Mouse (Mus musculus) heart, adult 18-20 months (tissue): ENCODE measurements around the gene Ano1. TPM values are rescaled to one million over a fixed set of nuclear protein-coding genes. Genes with fewer than 3 reads are reported as not detected.

Experiments used
- DNase-seq, 2 experiments: peaks; one replicate each; pipeline ENCODE4 v3.0.0; 2021 to 2022; ENCODE audit warnings: mixed read lengths in 1 of 2
- total RNA-seq, 2 experiments: library from RNA; stranded (reverse); gene quantifications; 2 replicates each; pipeline ENCODE4 v1.2.3; 2021

Ano1 gene
- total RNA-seq, 2 experiments from 2014 or later, result 10.3 to 13.0 TPM

- DNase-seq, result peak in 1 of 2 experiments; percentile 44
Measured at GRCm38 (mm10) chr7:144634875-144635274, 116.9 kb downstream of the Ano1 start.

- DNase-seq, result no peak
Measured at GRCm38 (mm10) chr7:144634450-144634849, 117.3 kb downstream of the Ano1 start.

- DNase-seq, result no peak
Measured at GRCm38 (mm10) chr7:144632321-144632720, 119.5 kb downstream of the Ano1 start.

GRCm38 (mm10) chr7:144630622-144631021, 121.2 kb downstream of the Ano1 start:
- DNase-seq, result no peak

GRCm38 (mm10) chr7:144628334-144628915, 123.3 kb downstream of the Ano1 start:
- DNase-seq, result no peak

- DNase-seq, result no peak
Measured at GRCm38 (mm10) chr7:144627606-144628333, 124.0 kb downstream of the Ano1 start.

GRCm38 (mm10) chr7:144626042-144626441, 125.7 kb downstream of the Ano1 start:
- DNase-seq, result peak in 1 of 2 experiments; percentile 22

GRCm38 (mm10) chr7:144620721-144621681, 130.8 kb downstream of the Ano1 start:
- DNase-seq, result peak in 1 of 2 experiments; percentile 39

GRCm38 (mm10) chr7:144620315-144620714, 131.5 kb downstream of the Ano1 start:
- no peak for DNase-seq

GRCm38 (mm10) chr7:144615343-144615742, 136.4 kb downstream of the Ano1 start:
- DNase-seq, result peak; percentile 18 to 30

GRCm38 (mm10) chr7:144612829-144613228, 138.9 kb downstream of the Ano1 start:
- DNase-seq, result no peak

GRCm38 (mm10) chr7:144612351-144612750, 139.4 kb downstream of the Ano1 start:
- no peak for DNase-seq

GRCm38 (mm10) chr7:144611595-144611994, 140.2 kb downstream of the Ano1 start:
- no peak for DNase-seq

GRCm38 (mm10) chr7:144609568-144609967, 142.2 kb downstream of the Ano1 start:
- DNase-seq, result no peak

GRCm38 (mm10) chr7:144607862-144608261, 143.9 kb downstream of the Ano1 start:
- no peak for DNase-seq

GRCm38 (mm10) chr7:144604735-144605134, 147.0 kb downstream of the Ano1 start:
- peak in 1 of 2 experiments; percentile 29 for DNase-seq

GRCm38 (mm10) chr7:144604291-144604690, 147.5 kb downstream of the Ano1 start:
- no peak for DNase-seq

GRCm38 (mm10) chr7:144600333-144600900, 151.4 kb downstream of the Ano1 start:
- DNase-seq, result no peak

GRCm38 (mm10) chr7:144589508-144589907, 162.3 kb downstream of the Ano1 start:
- DNase-seq, result no peak

GRCm38 (mm10) chr7:144587291-144587690, 164.5 kb downstream of the Ano1 start:
- peak in 1 of 2 experiments; percentile 42 for DNase-seq

GRCm38 (mm10) chr7:144585648-144586047, 166.1 kb downstream of the Ano1 start:
- DNase-seq, result peak; percentile 38 to 72

- peak; percentile 35 to 52 for DNase-seq
Measured at GRCm38 (mm10) chr7:144583619-144584018, 168.2 kb downstream of the Ano1 start.
